Mouse (Mus musculus): ENCODE measurements around the gene Celf5. TPM values are rescaled to one million over a fixed set of nuclear protein-coding genes. Genes with fewer than 3 reads are reported as not detected.
A peak's percentile ranks its signal among the peaks of the same experiment; 100 is the strongest.
"Not testable (repeated sequence)": the region's sequence is repeated elsewhere in the genome, so short reads cannot be mapped to it uniquely, and the experiment has no call there.

Celf5 gene
- total RNA-seq, 2 experiments from 2014 or later, result 0.47 to 0.52 TPM

GRCm38 (mm10) chr10:81456983-81457563 lies 25.4 kb downstream of the Celf5 start:
- DNase-seq (ENCODE audit: low spot score in 2 of 2), result no peak

DNA sequence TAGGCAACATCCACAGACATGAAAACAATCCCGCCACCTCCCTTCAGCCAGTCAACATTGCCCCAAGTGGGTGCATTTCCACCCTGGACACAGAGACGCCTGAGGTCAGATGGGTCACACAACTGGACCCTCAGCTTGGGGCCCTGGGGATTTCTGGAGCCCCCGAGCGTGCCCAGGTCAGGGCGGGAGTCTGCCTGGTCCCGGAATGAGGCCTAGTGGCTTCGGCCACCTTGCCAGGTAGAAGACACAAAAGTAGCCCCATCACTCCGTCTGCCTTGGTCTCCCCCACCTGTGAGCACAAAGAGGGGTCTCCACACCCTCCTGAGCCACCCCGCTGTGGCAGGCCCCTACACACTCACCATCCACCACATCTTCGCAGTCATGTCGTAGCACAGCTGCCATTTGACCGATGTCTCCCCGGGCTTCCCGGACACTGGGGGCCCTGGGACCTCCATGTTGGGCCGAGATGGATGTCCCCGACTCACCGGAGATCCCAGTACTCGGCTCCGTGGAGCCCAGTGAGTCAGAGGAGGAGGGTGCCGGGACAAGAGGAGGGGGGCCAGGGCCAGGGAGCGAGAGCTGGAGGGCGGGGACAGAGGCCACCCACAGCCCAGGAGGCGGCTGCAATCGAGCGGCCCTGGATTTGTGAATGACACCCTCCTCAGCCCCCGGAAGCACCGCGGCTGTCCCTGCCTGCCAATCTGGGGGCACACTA lies 27.2 kb downstream of the Celf5 start, which contains the start of gene Nfic:
TSS of gene Nfic (minus strand) at position 455 of the 715 bp plus-strand sequence.
- no peak for DNase-seq (ENCODE audit: low spot score in 2 of 2)

DNA sequence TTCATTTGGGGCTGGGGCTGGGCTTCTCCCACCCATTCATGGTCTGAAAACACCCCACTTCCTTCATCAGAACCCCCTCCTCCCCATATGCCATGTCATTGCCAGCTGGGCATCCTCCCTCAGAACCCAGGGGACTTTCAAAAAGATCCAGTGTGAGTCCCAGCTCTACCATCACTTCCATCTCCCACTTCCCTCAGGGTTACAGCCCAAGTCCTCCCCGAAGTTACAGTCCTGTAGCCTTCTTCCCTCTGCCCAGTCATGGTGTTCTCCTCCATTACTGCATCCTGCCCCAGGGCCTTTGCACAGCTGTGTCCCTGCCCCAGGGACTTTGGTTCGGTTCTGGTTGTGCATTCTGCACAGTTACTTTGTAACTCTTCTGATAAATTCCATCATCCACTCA lies 28.4 kb downstream of the Celf5 start:
- no peak for DNase-seq (ENCODE audit: low spot score in 2 of 2)

DNA sequence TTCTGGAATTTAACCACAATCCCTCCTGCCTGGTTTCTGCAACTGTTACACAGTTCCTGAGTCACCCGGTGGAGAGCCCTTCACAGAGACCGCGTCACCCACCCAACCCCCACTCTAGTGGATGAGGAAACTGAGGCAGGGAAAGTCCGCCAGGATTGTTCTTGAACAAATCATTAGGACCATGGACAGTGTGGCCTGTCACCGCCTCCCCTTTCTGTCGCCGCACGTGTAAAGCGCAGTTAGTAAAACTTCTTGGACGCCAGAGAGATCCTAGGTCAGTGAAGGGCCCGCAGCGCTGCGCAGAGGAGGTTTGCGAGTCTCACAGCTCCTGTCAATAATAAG lies 29.6 kb downstream of the Celf5 start:
- no peak for DNase-seq (ENCODE audit: low spot score in 2 of 2)

- no peak for DNase-seq (ENCODE audit: low spot score in 2 of 2)
These were observed 30.1 kb downstream of the Celf5 start for GRCm38 (mm10) chr10:81452237-81452946.

DNA sequence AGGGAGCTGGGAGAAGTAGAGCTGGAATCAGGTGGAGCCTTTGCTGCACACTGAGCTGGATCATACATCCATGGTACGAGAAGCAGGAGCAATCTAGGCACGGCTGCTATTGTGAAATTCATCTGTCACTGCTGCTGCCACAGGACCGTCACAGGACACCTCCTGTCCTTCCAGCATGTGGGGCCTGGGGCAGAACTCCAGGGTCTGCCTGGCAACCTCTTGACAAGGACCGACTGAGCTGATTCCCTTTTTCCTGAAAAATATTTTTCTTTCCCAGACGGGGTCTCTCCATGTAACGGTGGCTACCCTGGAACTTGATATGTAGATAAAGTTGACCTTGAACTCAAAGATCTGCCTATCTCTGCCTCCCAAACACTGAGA lies 31.2 kb downstream of the Celf5 start:
- no peak for DNase-seq (ENCODE audit: low spot score in 2 of 2)

DNA sequence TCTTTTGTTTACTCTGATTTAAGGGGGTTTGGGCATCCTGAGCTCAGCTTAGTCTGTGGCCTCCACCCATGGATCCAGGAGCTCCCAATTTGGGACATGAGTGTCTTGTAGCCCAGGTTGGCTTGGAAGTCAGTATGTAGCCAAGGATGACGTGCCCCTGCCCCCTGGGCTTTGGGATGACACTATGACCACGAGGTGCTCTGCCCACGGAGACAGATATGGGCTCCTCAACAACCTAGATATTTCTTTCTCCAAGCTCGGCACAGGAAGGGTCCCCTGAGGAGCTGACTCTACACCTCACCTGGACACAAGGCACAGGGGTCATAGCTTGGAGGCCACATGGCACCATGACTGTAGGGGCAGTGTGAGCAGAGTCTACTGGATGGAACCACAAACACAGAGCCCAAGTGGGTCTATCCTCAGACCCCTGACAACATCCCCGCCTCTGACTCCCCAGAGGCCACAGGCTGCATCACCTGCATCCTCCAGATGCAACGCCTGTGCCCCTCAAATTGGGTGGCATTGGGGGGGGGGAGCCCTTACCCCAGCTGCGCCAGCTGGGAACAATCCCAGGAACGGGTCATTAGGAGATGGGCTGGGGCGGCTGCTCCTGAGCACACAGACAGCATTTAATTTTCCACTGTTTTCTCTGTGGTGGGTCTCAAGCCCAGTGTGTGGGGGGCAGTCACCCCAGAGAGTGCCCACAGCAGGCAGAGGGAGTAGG lies 31.7 kb downstream of the Celf5 start:
- DNase-seq (ENCODE audit: low spot score in 2 of 2), result no peak

GRCm38 (mm10) chr10:81450140-81450539 lies 32.4 kb downstream of the Celf5 start:
- peak; percentile 74 to 87 for DNase-seq (ENCODE audit: low spot score in 2 of 2)

- DNase-seq (ENCODE audit: low spot score in 2 of 2), result not testable (repeated sequence)
These were observed 37.0 kb downstream of the Celf5 start for GRCm38 (mm10) chr10:81445516-81445915.

DNA sequence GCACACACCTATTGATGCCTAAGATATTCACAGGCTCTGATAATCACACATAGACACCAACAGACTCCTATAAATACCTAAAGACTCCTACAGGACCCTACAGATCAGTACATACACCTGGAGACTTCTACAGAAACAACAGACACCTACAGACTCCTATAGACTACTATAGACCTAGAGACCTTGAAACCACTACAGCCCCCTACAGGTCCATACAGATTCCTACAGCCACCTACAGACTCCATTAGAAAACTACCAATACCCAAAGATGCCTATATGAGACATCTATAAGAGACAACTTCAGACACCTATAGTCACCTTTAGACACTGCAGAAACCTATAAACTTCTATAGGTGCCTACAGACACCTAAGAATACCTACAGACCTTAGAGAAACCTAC lies 41.5 kb downstream of the Celf5 start:
- DNase-seq (ENCODE audit: low spot score in 2 of 2), result no peak

GRCm38 (mm10) chr10:81435436-81435835 lies 47.1 kb downstream of the Celf5 start:
- peak in 1 of 2 experiments; percentile 71 for DNase-seq (ENCODE audit: low spot score in 2 of 2)

DNA sequence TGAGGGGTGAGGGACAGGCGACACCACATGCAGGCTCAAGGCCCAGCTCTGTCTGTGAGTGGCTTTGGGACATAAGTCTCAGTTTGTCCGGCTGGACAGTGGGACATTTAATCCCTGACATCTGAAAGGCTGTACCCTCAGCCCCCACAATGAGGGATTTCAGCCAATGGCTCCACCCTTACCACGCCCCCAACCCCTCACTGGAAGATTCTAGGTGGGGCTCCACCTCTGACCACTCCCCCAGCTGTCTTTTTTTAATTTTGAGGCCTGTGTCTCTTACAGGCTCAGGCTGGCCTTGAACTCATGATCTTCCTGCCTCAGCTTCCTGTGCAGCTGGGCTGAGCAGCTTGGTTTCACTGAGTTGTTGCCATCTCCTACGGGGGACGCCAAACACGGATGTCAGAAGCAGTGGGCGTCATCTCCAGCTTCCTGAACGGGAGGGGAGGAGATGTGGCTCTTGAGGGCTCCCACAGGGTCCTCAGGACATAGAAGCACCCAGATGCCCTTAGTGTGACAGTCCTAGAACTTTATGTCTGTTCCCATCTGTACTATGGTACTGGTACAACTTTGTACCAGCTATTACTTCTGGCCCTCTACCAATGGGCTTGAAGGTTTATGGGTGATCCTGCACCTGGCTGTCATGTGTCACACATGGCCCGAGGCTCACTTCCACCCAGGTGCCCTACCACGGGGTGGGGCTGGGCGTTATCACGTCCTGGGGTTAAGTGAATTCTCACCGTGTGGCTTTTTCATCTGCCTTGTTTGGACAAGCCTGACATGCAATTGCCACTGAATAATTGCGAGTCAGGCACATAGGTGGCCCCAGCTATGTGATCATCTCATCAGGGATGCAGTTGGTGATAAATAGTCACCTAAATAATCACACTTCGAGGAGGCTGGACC lies 47.9 kb downstream of the Celf5 start:
- peak in 1 of 2 experiments; percentile 15 for DNase-seq (ENCODE audit: low spot score in 2 of 2)

GRCm38 (mm10) chr10:81433541-81434289 lies 48.8 kb downstream of the Celf5 start:
- DNase-seq (ENCODE audit: low spot score in 2 of 2), result peak; percentile 28 to 55

- peak; percentile 80 to 92 for DNase-seq (ENCODE audit: low spot score in 2 of 2)
These were observed 49.6 kb downstream of the Celf5 start for GRCm38 (mm10) chr10:81432868-81433262.

DNA sequence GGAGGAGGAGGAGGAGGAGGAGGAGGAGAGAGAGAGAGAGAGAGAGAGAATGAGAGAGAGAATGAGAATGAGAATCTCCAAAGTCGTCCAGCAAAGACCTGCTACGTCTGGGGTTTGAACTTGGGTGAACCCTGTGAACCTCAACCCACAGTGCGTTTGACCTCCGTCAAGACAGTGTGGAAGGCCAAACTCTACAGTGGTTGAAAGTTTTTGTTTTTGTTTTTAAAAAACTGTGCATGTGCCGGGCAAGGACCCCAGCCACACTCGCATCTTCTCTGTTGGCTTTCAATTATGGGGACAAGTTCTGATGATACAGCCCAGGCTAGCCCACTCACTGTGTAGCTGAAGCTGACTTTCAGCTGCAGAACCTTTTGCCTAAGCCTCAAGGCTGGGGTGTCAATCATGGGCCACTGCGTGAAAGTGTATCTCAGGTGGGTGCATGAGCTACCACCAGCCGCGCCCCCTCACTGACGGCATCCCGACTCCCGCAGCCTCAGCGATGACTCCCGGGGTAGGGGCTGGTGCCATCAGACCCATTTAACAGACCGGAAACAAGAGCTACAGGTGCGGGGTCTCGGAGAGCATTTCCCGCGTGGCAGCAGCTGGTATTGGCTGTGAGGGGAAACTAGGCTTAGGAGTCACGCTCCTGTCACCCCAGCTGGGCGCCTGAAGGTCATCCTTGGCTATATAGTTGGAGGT lies 50.2 kb downstream of the Celf5 start:
- peak; percentile 19 to 21 for DNase-seq (ENCODE audit: low spot score in 2 of 2)

- peak; percentile 22 to 27 for DNase-seq (ENCODE audit: low spot score in 2 of 2)
These were observed 50.9 kb downstream of the Celf5 start for GRCm38 (mm10) chr10:81431526-81432168.

DNA sequence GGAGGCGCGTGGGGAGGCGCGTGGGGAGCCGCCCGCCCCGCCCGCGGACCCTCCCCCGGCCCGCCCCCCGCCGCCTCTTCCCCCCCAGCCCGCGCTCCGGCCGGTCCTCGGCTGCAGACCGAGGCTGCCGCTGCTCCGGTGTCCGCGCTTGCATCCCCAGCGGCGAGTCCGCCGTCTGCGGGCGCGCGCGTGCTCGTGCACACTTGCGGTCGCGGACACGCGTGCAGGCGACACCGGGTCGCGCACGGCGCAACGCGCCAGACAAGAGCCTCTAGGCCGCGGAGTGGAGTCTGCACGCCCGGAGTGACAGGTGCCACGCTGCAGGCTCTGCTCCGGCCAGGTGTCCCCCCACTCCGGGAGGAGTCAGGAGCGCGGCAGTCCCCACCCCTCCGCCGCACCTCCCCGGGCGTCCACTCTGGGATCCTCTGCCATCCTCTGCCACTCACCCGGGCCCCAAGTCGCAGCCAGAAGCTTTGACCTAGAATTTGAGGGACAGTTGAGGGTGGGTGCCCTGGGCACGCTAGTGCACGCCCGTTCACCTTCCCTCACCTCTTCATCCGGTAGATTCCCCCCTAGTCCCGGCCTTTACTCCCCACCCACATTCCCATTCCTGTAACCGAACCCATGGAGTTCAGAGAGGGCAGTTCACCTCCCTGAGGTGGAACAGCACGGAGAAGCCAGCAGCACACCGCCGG lies 51.5 kb downstream of the Celf5 start:
- DNase-seq (ENCODE audit: low spot score in 2 of 2), result peak; percentile 51 to 65

All from gastrocnemius, postnatal 4 days (tissue).